24 mouse cellular contexts compared by ENCODE assay signal in the genomic region with DNA sequence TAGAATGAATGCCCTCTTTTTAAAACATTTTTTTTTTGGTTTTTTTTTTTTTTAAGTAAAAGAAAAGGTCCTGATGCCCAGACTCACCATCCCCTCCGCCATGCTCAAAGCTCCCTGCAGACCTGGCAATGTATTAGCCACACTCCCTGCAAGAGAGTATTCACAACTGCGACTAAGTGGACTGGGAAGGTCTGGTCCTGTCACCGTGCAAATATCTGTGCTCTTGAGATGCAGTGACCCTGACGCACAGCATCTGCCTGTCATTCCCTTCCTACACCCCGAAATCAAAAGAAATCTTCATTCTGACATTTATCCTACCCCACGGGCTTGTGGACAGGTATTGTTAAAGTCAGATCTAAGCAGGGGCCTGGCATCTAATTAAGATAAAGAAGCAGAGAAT.
DNase-seq lines count a peak whose midpoint lies in the region; ATAC-seq and TF ChIP-seq lines count a peak whose summit lies in the region.
"Had no signal": no experiment of that assay in that cellular context is flagged by ENCODE, and none has a peak within 500 bp of the region (broad histone marks: within the 10 kb centered on the region; RNA-seq: fewer than 3 reads in every experiment).

No protein-coding gene starts in this region.

- WGBS in forebrain, embryonic 13.5 days: 9% methylated on average over 6 of the region's 6 CpGs
- 28% methylated on average over 6 of the region's 6 CpGs for WGBS in forebrain, embryonic 10.5 days
- 30% methylated on average over 6 of the region's 6 CpGs for WGBS in midbrain, embryonic 10.5 days
- whole genome bisulfite sequencing in midbrain, embryonic 15.5 days: 22% methylated on average over 6 of the region's 6 CpGs
- 6% methylated on average over 6 of the region's 6 CpGs for WGBS in forebrain, embryonic 16.5 days

- H3K4me3 ChIP-seq in forebrain, embryonic 13.5 days: no peak overlapping the region
- H3K4me3 ChIP-seq in forebrain, embryonic 10.5 days: no peak overlapping the region
- H3K4me3 ChIP-seq in midbrain, embryonic 10.5 days: no peak overlapping the region
- no peak overlapping the region for H3K4me3 ChIP-seq in midbrain, embryonic 15.5 days
- H3K4me3 ChIP-seq in forebrain, embryonic 16.5 days (replicated peaks; ENCODE audit: low read length): no peak overlapping the region
- H3K4me3 ChIP-seq: heart, embryonic 12.5 days; heart, embryonic 15.5 days; intestine, embryonic 15.5 days had no signal

- H3K4me1 ChIP-seq in forebrain, embryonic 13.5 days: peaks cover 46% of the 10 kb centered on the region
- H3K4me1 ChIP-seq in forebrain, embryonic 10.5 days: peaks cover 58% of the 10 kb centered on the region
- peaks cover 61% of the 10 kb centered on the region for H3K4me1 ChIP-seq in midbrain, embryonic 10.5 days
- H3K4me1 ChIP-seq in midbrain, embryonic 15.5 days: peaks cover 23% of the 10 kb centered on the region
- H3K4me1 ChIP-seq in forebrain, embryonic 16.5 days (replicated peaks; ENCODE audit: control insufficient read depth, insufficient read depth, low read length): peaks cover 30% of the 10 kb centered on the region

- peak; percentile 50; the same call in 1 of the 2 replicates for ATAC-seq in forebrain, embryonic 13.5 days
- no peak for ATAC-seq in midbrain, embryonic 15.5 days (replicated peaks)
- ATAC-seq in forebrain, embryonic 16.5 days: peak; percentile 41
- ATAC-seq: hindbrain, embryonic 16.5 days; intestine, embryonic 15.5 days; Patski had no signal

- peak overlapping the region; percentile 28; the same call in 1 of the 2 replicates for H3K4me2 ChIP-seq in forebrain, embryonic 13.5 days
- H3K4me2 ChIP-seq in midbrain, embryonic 15.5 days: no peak overlapping the region
- H3K4me2 ChIP-seq in forebrain, embryonic 16.5 days (ENCODE audit: low read length): no peak overlapping the region
- H3K4me2 ChIP-seq: heart, embryonic 12.5 days; heart, embryonic 15.5 days; intestine, embryonic 15.5 days had no signal

- no peaks in the 10 kb centered on the region for H3K36me3 ChIP-seq in forebrain, embryonic 13.5 days (ENCODE audit: poor library complexity, severe bottlenecking)
- H3K36me3 ChIP-seq in forebrain, embryonic 10.5 days (replicated peaks): no peaks in the 10 kb centered on the region
- H3K36me3 ChIP-seq in midbrain, embryonic 10.5 days: no peaks in the 10 kb centered on the region
- H3K36me3 ChIP-seq in midbrain, embryonic 15.5 days (replicated peaks): no peaks in the 10 kb centered on the region
- H3K36me3 ChIP-seq in forebrain, embryonic 16.5 days (ENCODE audit: control insufficient read depth, insufficient read depth): no peaks in the 10 kb centered on the region
- H3K36me3 ChIP-seq: G1E; heart, embryonic 12.5 days; heart, embryonic 15.5 days; intestine, embryonic 15.5 days had no signal

- H3K27ac ChIP-seq in forebrain, embryonic 13.5 days: no peak overlapping the region; the same call in 1 of the 2 replicates
- no peak overlapping the region for H3K27ac ChIP-seq in forebrain, embryonic 10.5 days
- peak overlapping the region; percentile 33; the same call in 1 of the 2 replicates for H3K27ac ChIP-seq in midbrain, embryonic 10.5 days (replicated peaks)
- no peak overlapping the region for H3K27ac ChIP-seq in midbrain, embryonic 15.5 days
- no peak overlapping the region for H3K27ac ChIP-seq in forebrain, embryonic 16.5 days (ENCODE audit: low read length)
- H3K27ac ChIP-seq: heart, embryonic 15.5 days; intestine, embryonic 15.5 days had no signal

- DNase-seq in forebrain, embryonic 10.5 days (ENCODE audit: extremely low spot score, low spot score): no peak
- DNase-seq in midbrain, embryonic 10.5 days (ENCODE audit: low spot score): no peak
- peak; percentile 84 for DNase-seq in brain, embryonic 14.5 days (ENCODE audit: low read depth)
- DNase-seq in cerebellum, postnatal 14 days: no peak
- DNase-seq: adrenal gland, postnatal 10 days; adrenal gland, postnatal 36 days; B cell, adult 2 months; cerebellum, adult 11 months; cerebellum, adult 8-10 months; gastrocnemius, postnatal 25 days; heart, adult 18-20 months; heart, postnatal 10 days; heart, postnatal 36 days; kidney, adult 11 months had no signal

- H3K27me3 ChIP-seq in forebrain, embryonic 13.5 days: peaks cover 37% of the 10 kb centered on the region
- H3K27me3 ChIP-seq in forebrain, embryonic 10.5 days (ENCODE audit: poor library complexity, severe bottlenecking): peaks cover 62% of the 10 kb centered on the region
- H3K27me3 ChIP-seq in midbrain, embryonic 10.5 days (ENCODE audit: low read depth, poor library complexity, severe bottlenecking): peaks cover 61% of the 10 kb centered on the region
- peaks cover 32% of the 10 kb centered on the region for H3K27me3 ChIP-seq in midbrain, embryonic 15.5 days (replicated peaks)
- peaks cover 24% of the 10 kb centered on the region for H3K27me3 ChIP-seq in forebrain, embryonic 16.5 days (replicated peaks; ENCODE audit: control insufficient read depth, insufficient read depth, low read length)
- H3K27me3 ChIP-seq: CH12.LX, Patski had no signal

- no peak for TF ChIP-seq CTCF in brain, embryonic 14.5 days (IDR thresholded peaks at IDR 0.05; ENCODE audit: borderline replicate concordance, extremely low read depth, insufficient read depth, insufficient read length)

- TF ChIP-seq POLR2A in brain, embryonic 14.5 days (IDR thresholded peaks at IDR 0.05; ENCODE audit: borderline replicate concordance, extremely low read depth, insufficient read depth, insufficient read length, poor library complexity, severe bottlenecking): no peak

- peaks cover 4% of the 10 kb centered on the region; the same call in 1 of the 2 replicates for H3K9me3 ChIP-seq in forebrain, embryonic 13.5 days (replicated peaks)
- H3K9me3 ChIP-seq in forebrain, embryonic 10.5 days: no peaks in the 10 kb centered on the region
- H3K9me3 ChIP-seq in midbrain, embryonic 10.5 days (replicated peaks): no peaks in the 10 kb centered on the region; the same call in 1 of the 2 replicates
- H3K9me3 ChIP-seq in midbrain, embryonic 15.5 days: no peaks in the 10 kb centered on the region
- no peaks in the 10 kb centered on the region for H3K9me3 ChIP-seq in forebrain, embryonic 16.5 days (ENCODE audit: control insufficient read depth, low read length)
- H3K9me3 ChIP-seq: heart, embryonic 15.5 days; intestine, embryonic 15.5 days had no signal

- no peak overlapping the region for H3K9ac ChIP-seq in forebrain, embryonic 13.5 days
- H3K9ac ChIP-seq in midbrain, embryonic 15.5 days: no peak overlapping the region
- no peak overlapping the region for H3K9ac ChIP-seq in forebrain, embryonic 16.5 days (replicated peaks; ENCODE audit: low read depth, low read length)
- H3K9ac ChIP-seq: heart, embryonic 12.5 days; heart, embryonic 15.5 days; intestine, embryonic 15.5 days had no signal
